Mouse (Mus musculus) retina, adult 2 months (tissue): ENCODE measurements at regions not wholly inside any gene's neighbourhood (a gene's known extent, or its start where the extent isn't known, plus 50 kb on each side); places are given as distances from the start of the nearest gene placed in this dataset.

Experiments
- DNase-seq: peaks from one replicate; pipeline ENCODE4 v3.0.0-alpha.2; 2012; ENCODE audit warnings: low read depth, low spot score

DNA sequence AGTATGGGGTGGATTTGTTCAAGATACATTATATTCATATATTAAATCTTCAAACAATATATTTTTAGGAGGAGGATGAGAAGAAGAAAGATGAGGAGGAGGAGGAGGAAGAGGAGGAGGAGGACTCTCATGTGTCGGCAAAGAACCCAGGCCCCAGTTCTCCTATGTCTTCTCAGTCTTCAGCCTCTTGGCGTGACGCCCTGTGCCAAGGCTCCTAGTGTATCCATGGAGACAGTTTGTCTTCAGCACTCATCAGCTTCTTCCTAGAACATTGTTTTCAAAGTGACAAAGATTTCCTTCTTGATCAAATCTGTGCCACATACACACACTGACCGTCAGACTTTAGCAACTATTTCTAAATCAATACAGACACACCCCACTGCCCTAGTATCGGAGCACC lies 156.4 kb upstream of the Tox3 start:
- no peak for DNase-seq

DNA sequence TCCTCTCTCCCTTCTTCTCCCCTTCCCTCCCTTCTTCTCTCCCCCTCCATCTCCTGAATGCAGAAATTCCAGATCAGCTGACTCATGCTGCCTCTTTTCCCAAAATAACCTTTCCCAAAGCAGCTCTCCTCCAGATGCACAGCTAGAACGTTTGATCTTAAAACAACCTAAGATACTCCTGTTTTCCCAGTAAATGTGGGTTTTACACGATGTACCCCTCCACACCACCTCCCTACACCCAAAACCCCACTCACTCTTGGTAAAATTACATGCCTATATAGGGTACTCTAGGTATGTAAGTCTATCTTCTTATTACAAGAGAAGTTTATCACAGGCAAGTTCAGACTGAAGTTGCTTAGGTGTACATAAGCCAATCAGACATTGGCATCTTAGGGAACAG lies 155.2 kb upstream of the Tox3 start:
- DNase-seq, result no peak

DNA sequence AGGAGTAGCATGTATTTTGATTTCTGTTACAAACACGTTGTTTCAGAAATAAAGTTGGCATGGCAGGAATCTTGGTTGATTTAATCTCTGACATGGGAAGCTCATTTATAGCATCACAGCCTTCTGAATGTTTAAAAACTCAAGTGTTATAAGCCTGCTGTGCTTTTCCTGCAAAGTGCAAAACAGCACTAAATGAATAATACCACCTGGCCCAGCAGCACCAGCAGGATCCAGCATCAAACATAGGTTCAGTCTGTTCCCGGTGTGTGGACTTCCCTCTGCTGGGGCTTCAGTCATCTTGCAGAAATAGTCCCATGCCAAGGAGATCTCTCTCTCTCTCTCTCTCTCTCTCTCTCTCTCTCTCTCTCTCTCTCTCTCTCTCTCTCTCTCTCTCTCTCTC lies 154.7 kb upstream of the Tox3 start:
- no peak for DNase-seq

DNA sequence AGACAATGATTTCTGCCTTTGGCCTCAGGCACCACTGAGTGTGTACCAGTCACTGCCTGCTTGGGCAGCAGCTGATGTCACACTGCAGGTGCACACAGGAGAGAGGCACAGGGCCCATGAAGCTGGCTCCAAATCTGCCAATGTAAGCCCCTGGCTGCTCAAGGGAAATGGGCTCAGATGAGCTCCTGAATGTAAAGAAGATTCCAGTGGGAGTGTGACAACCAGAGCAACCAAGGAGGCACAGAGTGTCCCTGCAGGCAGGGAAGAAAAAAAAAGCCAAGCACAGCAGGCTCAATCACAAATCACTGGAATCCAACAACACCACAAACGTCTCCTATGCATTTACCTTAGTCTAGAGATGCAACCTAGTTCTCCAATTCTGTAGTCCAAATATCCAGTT lies 151.2 kb upstream of the Tox3 start:
- DNase-seq, result no peak

DNA sequence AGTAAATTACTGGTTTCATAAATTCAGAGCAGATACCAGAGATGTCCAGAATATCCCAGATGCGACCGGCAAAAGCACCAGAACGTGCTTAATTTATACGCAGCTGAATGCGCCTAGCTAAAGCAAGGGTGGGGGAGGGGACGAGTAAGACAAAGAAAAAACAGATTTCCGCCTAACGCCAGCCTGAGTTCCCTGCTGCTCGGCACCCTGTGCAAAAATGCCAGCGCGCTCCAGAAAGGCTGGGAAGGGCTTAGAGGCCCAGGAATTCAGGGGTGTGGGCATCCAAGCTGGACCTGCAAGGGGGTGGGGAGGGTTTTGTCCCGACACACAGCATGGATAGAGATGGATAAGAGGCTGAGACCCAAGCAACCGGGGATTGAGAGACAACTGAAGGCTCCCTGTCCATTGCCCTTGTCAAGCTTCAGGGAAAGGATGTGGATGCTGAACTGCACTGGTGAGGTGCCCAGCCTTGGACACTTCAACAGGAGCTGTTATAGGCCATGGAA lies 148.6 kb upstream of the Tox3 start:
- DNase-seq, result no peak

DNA sequence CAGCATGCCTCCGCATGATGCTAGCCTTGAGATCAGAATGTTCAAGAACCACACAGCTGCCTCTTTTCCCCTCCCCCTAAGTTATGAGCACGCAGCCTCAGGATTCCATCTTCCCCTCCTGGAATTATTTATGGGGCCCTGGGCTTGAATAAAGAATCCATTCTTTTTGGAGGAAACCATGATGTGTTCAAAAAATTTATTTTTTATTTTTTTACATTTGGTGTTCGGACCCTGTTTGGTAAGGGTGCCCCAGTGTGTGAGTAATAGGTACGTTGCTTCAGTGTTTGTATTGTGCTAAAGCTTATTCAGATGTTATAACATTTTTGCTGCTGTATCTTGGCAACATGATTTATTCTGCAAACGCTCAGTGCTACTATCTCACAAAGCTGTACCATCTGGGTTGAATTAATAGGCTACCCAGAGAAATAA lies 147.8 kb upstream of the Tox3 start:
- no peak for DNase-seq

DNA sequence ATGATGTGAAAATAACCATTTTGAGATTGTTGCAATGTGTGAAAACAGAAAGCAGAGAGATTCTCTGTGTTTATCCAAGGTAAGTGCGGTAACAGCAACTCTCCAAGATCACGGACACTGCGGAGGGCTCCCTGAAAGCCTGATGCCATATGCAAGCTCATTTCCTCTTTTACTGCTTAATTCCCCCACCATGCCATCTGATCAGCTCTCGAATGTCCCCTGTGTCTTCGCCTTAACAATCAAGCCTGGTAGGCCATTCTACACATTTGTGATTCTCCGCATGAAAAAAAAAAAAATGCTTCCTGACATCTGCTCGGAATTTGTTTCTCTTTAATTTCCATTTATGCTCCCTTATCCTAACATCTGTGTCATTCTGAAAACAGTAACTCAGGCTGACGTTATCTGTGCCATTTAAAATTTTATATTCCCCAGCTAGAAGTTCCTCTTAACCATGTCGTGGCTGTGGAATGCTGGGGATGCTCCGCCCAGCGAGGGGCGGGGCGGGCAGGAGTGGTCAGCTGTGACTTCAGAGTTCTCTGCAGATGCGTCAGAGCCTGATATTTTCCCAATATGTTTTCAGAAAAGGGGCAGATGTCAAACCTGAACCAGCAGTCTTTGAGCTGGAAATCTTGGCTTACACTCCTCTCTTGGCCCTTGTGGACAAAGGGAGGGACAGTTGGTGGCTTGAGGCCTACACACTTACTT lies 144.5 kb upstream of the Tox3 start:
- DNase-seq, result no peak

DNA sequence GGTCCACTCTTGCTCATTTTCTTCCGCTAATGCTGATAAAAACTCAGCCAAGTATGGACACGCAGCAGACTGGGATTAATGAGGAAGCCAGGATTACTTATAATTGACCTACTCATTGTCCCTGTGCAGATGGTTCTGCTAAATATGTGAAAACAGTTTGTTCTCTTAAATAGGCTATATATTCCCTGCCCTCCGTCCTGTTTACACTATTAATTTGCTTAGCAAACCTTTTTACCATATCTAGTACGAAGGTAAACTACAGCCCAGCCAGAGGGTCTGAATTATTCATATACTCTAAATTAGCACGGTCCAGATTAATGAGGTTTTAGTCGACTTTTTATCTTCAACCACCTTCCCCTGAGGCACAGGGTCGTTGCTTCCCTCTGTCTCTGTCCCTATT lies 143.5 kb upstream of the Tox3 start:
- DNase-seq, result no peak

DNA sequence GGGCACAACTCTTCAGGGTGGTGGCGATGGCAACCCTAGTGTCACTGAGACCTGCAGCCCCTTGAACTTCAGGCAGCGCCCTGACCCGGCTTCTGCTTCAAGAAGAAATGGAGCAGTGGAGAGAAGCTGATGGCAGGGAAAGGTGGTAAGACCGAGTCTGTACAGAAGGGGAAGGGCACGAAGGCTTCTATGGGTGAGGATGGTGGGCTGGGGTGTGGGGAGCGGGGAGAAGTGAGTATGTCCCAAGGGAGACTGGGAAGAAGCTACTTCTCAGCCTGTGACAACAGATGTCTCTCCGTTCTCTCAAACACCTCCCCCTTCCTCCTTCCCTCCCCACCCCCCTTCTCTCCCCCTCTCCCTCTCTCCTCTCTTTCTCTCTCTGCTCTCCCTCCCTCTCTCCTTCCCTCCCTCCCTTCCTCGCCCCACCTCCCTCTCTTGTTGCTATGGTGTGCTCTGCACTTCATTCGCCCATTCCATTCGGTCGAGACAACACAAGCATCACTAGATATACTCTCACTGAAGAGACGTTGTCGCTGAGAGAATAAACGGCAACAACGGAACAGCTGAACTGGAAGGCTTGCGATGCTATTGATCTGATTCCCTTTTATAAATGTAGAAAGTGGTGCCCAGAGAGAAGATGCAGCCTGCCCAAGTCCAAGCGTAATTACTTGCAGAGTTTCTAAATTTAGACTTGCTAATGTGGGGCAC lies 142.7 kb upstream of the Tox3 start:
- DNase-seq, result no peak

DNA sequence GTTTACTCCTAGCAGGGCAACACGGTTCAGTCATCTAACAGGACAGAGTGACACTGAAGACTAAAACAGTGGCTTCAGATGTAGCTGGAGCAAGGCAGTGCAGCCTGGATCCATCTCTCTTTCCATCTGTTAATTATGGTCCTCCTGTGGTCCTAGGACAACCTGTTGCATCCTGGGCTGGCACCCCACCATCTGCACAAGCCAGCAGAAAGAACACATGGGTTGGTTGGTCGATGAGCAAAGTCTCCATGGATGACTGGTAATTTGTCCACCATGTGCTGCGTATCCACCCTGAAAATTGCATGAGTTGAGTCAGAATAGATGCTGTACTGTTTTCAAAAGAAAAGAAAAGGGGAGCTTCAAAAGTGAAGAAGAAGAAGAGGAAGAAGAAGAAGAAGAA lies 138.4 kb upstream of the Tox3 start:
- no peak for DNase-seq

DNA sequence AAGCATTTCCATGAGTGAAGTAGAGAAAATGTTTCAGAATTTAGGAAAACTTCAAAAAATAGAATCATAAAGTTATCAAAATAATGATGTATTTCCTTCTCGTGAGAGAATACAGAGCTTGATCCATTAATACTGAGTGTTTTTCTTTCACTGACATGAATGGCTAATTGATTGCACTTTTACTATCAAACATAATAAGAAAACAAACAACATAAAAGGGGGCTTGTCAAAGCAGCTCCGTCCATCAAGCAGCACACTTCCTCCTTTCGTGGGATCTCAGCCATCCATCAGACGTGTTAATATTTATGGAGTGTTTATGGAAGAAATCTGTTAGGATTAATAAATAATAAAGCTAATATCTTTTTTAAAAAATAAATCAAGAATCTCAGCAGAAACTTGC lies 130.0 kb upstream of the Tox3 start:
- no peak for DNase-seq

DNA sequence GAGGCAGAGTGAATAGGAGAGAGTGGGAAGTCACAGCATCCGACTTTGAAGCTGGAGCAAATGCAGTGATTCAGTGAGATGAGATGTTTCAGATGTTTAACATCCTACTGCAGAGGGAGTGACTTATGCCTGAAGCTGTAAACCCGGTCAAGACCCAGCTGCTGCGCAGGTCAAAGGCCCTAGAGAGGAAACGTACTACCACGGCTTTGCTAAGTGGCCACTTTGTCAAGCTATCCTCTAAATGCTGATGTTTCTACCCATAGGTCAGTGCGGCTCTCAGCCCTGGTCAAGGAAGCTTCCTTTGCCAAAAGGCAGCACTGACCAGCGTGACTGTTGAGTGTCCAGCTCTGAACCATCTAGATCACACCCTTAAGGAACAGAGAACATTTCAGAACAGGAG lies 125.9 kb upstream of the Tox3 start:
- DNase-seq, result no peak

DNA sequence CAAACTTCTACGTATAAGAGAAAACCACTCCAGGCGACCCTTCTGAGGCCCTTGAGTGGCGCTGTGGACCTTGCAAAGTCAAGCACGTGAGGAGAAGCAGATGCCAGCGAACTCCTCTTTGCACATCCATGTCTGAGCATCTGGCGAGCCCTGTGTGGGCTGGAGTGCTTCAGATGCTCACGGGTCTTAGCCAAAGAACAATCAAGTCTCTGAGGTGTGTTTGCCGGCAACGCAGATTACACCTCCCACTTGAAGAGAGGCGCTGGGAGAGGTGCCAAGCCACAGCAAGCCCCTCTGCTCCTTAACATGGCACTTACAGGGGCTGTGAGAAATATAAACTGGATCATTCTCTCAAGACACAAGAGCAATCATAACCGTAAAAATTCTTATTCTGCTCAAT lies 122.7 kb upstream of the Tox3 start:
- DNase-seq, result no peak

DNA sequence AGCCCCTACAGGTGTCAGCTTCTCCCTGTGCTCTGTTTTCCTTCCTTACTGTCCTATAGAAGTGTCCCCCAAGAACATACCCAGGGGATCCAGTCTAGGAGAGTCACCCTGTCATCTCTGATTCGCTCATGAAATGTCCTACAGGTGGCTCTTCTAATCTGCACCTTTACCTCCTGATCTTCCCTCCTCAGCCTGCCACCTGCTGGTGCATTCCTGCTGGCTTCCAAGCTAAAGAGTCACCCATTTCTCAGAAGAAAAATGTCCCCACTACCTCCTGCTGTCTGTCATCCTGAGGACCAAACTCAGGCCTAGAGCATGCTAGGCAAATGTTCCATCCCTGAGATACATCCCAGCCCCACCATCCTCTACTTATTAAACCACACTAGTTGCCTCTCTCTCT lies 115.6 kb upstream of the Tox3 start:
- DNase-seq, result no peak

DNA sequence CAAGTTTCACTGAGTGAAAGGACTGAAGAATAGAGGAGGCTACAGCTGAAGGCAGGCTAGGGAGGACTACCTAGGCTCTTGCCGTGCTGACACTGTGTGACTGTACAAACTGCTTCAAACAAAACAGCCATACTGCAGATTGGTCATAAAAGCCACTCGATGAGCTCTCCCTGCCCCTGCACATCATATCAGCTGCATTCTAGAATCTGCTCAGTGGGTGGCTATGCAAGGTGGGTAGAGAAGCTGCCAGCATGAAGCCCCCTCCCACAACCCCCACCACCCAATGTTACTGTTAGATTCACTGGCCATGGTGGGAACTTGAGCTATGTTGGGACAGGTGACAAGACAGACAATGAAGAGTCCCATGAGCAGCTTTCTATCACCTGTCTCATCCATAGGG lies 107.2 kb upstream of the Tox3 start:
- no peak for DNase-seq

DNA sequence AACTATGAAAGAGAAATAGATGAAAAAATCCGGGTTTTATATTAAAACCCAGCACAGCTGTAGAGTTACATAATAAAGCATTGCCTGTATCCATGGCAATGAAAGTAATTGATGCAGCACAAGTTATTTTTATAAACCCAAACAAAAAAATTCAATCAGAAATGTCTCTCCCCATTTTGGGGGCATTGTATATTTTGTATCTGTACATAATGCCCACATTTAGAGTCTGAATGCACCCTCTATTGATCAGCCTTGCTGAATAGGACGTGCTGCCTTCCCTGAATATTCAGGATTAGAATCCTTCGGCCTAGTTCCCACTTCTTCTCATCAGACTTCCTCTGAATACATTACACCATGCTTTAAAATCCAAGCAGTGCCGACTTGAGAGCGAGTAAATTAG lies 106.0 kb upstream of the Tox3 start:
- no peak for DNase-seq

DNA sequence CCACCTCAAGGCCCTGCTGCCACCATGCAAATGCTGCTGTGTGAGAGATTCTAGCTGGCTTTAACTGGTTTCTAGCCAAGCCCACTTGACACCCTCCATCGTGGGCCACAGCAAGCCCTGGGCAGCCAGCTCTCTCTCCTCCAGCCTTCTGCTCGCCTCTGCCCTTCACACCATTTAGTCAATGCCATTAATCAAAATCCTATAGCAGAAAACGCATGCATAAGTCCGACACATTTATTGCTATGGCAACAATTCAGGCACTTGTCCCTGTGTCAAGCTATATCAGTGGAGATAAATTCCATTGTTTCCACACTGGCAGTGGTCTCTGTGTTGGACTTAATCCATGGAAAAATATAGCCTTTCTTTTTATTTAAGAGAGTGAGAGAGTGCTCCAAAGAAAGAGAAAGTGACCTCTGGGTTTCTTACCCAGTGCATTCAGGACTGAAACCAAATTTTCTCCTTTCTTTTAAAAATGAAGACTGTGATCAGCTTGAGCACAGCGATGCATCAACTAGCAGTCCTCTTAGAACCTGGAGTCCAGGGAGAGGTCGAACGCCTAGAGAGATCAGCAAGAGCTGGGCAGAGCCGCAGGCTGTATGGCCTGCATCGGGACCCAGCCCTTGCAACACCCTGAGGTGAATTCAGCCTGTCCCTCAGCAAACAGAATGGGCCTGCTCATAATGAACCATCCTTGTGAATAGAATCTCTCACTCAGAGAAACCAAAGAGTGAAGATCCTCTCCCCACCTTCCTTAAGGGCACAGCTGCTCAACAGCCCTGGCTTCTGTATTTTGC lies 93.1 kb upstream of the Tox3 start:
- no peak for DNase-seq

DNA sequence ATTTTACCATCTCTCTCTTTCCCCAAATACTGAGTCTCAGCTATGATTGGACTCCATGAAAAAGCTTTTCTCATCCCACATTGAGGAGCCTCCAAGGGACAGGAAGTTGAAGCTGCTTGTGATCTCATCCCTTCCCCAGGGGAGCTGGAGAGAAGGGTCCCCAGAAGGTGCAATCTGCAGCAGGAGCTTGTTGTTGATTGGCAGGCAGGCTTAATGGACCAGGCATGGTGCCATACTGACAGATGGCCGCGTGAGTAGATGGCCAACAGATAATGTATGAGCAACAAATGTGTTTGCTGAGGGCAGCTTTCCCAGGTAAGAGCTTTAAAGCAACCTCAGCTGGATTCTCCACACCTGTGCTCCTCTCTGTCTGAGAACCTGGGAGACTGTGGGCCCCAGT lies 65.9 kb upstream of the Tox3 start:
- no peak for DNase-seq
